Mouse (Mus musculus) urinary bladder, postnatal 14 days (tissue): ENCODE data around the gene Car11.
"Not testable (repeated sequence)": the region's sequence is repeated elsewhere in the genome, so short reads cannot be mapped to it uniquely, and the experiment has no call there.

ENCODE experiments used
- DNase-seq: peaks from one replicate; pipeline ENCODE4 v3.0.0; 2021; ENCODE audit warnings: low spot score

Gene Car11

GRCm38 (mm10) chr7:45699523-45700141 lies at the start of gene Car11:
TSS of gene Car11 (plus strand) at chr7:45699843.
- DNase-seq = no peak

DNA sequence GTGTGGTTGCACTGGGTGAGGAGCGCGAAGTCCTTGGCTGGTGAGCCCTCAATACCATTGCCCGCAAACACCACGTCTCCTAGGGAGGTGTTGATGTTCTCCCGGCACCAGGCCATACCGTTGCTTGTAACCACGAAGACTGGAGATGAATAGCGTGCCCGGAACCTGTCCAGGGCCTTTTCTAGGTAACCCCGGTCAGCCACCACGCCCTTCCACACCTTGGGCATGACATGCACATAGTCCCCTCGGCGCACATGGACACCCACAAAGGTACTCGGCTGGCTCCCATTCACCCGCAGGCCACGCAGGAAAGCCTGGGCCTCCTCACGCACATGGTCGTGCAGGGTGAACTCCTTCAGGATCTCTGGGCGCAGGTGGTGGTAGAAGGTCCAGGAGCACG lies 49.2 kb upstream of the Car11 start:
- not testable (repeated sequence) for DNase-seq

DNA sequence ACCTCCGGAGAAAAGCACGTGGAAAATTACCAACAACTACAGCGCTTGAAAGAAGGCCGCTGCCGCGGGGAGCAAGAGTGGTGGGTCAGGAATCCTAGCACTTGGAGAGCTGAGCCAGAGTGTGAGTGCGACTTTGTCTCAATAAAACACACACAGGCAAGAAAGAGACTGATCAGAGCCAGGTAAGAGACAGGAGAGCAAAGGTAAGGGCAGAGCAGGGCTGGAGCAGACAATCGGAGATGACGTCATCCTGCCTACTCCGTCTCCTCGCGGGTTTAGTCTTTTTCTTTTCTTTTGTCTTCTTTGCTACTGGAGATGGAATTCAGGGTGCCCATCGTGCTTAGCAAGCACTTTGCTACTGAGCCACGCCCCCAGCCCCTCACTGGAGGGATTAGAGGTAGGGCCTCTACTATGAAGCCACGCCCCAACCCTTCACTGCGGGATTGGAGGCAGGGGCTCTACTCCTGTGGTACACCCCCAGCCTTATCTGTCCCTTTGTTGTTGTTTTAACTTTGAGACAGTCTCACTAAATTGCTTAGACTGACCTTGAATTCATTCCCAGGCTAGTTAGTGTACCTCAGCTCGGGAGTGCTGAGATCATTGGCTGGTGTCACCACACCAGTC lies 45.1 kb upstream of the Car11 start:
- DNase-seq = no peak

GRCm38 (mm10) chr7:45660746-45661478 lies 38.7 kb upstream of the Car11 start:
- no peak for DNase-seq

- DNase-seq = not testable (repeated sequence)
Observed at GRCm38 (mm10) chr7:45661702-45662101, 37.9 kb upstream of the Car11 start.

- peak; percentile 37 for DNase-seq
Observed at GRCm38 (mm10) chr7:45665303-45666138, 34.1 kb upstream of the Car11 start.

GRCm38 (mm10) chr7:45666161-45666560 lies 33.5 kb upstream of the Car11 start, which contains the start of gene Fut2:
TSS of gene Fut2 (minus strand) at chr7:45666394.
- DNase-seq = no peak

DNA sequence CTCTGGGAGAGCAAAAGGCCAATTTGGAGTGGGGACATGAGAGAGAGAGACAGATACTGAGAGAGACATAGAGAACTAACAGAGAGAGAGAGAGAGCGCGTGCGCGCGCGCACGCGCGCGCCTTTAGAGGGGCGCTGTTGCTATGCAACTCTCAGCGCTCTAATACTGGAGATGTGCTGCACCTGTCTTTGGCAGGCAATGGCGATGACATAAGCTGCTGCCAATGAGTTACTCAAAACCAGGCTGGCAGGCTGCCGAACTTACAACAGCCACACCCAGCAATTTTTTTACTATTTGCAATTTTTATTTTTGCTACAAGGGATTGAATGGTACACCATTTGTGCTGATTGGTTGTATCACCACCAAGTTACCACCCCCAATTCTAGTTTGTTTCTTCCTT lies 31.9 kb upstream of the Car11 start:
- DNase-seq = no peak

GRCm38 (mm10) chr7:45668921-45669320 lies 30.7 kb upstream of the Car11 start:
- no peak for DNase-seq

DNA sequence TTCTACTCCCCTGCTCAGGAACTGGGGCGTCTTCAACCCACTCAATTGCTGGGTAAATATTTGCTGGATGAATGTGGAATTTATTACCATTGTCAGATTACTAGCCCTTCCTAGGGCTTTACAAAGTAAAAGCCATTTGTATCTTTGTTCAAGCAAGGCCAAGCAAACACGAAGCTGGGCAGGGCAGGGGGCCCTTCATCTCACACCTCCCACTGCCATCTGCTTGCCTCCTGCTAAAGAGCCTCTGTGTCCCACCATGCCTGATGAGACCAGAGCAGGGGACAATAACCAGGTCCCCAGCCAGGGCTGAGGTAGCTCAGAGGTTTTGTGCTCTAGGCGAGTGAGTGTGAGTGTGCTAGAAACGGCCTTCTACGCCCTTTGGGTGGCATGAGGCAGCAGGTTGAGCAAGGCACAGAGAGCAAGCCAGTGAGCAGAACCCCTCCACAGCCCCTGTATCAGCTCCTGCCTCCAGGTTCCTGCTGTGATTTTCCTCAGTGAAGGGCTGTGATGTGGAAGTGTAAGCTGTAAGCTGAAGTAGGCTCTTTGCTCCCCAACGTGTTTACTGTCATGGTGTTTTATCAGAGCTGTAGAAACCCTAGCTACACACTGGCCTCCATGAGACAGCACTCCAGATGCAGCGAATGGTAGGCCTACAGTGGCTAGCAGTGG lies 21.9 kb upstream of the Car11 start:
- DNase-seq = no peak

- no peak for DNase-seq
Observed at GRCm38 (mm10) chr7:45678513-45678912, 21.1 kb upstream of the Car11 start.

GRCm38 (mm10) chr7:45679966-45680621 lies 19.5 kb upstream of the Car11 start:
- DNase-seq = peak; percentile 74

DNA sequence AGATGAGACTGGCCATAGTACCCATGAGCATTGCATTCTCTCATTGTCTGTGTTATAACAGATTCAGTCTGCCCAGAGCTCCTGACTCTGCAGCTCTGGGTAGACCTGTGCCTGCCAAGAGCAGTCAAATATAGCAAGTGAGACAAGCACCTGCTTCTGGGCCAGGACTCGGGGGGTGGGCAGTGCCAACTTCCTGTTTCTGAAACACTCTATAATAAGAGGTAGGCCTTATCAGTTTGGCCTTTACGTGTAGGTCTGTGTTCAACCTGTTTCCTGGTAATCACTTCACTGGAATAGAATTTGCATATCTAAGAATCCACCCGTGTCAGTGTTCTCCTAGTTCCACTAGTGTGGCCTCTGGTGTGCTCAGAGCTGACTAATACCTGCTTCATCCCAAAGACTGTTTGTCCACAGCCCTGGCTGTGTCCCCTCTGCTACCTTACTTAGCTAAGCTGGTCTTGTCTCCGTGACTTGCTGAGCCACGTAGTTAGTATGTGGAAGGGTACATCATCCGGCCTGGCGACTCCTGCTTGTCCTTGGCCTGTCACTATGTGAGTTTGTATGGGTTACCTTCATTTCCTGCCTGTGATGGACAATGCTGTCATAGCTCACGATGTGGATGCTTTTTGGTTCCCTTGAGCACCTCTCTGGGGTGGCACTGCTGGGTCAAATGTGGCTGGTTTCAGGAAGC lies 18.5 kb upstream of the Car11 start:
- no peak for DNase-seq

DNA sequence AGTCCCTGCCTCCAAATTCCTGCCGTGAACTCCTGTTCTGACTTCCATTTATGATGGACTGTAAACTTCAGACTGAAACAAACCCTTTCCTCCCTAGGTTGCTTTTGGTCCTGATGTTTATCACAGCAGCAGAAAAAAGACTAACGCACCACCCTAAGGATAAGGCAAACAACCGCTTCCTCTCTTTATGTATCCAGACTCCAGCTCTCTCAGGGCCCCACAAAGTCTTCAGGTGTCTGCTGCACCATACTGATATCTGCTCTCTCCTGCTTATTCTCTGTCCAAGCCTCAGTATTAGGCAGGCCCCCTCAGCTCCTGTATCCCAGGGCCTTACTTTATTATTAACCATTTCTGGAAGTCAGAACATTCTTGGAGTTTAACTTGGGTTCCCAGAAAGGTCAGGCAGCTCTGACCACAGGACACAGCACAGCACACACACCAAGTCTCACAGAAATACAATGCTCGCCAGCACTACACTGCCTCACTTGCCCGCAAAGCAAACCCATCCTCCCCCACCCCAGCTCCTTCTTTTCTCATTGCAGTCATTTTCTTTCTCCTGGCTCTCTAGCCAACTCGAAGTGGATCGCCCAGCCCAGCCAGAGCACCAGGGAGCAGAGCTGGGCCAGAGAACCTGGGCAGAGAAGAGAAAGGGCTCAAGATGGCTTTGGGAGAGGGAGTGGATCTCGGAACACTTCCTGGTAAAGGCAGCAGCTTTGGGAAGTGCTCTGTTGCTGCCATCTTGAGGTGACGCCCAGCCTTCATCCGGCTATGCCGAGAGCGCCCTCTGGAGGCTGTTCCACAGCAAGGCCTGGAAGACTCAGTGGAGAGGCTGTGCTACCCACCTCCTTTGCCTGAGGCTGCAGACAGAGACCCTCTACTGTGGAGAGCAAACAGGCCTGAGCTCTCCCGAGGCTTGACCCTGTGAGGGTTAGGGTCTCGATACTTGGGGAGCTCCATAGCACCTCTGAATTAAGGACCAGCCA lies 17.2 kb upstream of the Car11 start:
- DNase-seq = peak; percentile 92

DNA sequence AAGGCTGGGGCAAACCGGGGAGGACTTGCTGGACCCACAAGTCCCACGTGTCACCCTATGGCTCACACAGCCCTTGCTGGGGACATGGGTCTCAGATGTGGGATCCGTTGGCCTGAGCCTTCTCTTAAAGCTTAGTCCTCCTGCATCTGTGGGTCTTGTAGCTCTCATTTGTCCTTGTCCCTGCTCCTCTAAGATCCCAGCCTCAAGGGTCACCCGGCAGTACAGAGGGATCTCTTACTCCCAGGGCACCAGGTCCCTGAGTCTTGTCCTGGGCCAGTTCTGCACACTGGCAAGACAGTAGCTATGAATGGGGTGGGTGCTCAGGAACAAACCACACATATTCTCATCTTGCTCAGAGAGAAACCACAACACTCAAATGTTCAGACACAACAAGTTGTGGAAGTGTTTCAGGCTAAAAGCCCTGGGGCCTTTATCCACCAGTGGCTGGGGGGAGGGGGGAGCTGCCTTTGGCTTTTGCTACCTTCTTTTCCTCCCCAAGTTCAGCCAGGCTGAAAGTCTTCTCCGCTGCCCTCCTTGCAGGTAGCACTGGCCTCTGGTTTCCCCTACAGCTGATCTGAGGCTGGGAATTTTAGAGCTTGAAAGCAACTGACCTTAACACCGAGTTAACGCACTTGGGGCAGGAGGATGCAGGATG lies 16.1 kb upstream of the Car11 start, which contains the start of gene Ntn5:
TSS of gene Ntn5 (plus strand) at position 627 of the 655 bp plus-strand sequence.
- no peak for DNase-seq

DNA sequence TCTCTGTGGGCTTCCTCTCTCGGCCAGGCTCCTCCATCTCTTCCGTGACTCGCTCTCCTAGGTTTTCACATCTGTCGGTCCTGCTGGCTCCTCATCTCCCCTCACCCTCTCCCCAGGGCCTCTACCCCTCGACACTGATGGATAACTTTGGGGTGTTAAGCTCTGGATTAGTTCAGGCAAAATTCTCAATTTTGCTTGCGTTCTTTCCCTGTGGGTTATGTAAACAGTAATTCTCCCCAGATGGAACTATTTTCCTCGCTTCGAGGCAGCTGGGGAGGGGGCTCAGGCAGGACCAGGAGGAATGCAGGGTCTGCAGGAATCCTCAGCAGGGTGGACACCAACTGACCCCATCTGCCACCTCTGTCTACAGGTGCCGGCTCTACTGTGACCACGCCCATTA lies 13.8 kb upstream of the Car11 start:
- no peak for DNase-seq

- DNase-seq = no peak
Observed at GRCm38 (mm10) chr7:45686841-45687240, 12.8 kb upstream of the Car11 start.

DNA sequence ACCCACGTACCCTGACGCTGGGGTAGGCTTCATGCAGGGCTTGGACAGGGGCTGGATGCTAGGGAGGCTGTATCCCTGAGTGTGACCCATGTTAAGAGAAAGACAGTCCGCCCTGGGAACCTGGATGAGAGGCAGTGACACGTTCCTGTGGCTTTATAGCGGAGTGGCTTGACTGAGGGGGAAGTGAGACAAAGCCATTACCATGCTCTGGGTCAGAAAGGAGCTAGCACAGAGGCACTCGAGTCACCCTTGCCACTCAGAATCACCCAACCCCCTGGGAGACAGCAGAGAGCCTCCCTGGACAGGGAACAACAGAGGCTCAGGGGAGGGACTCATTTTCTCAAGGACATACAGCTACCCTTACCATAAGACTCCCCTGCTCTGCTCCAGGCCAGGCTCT lies 10.5 kb upstream of the Car11 start:
- no peak for DNase-seq

- DNase-seq = no peak
Observed at GRCm38 (mm10) chr7:45689800-45690199, 9.8 kb upstream of the Car11 start.
